Mouse (Mus musculus) MEL (cell line): ENCODE results near the gene Prss44.
"Not testable (repeated sequence)": the region's sequence is repeated elsewhere in the genome, so short reads cannot be mapped to it uniquely, and the experiment has no call there.

Source experiments
- CTCF ChIP-seq, 3 experiments: IDR thresholded peaks in 2 of 3; conservative IDR thresholded peaks in 1 of 3; 2 replicates each; pipeline ENCODE4 v1.5.1; 2011 to 2012; ENCODE audit warnings: low read length in 3 of 3, low read depth in 2 of 3, mild to moderate bottlenecking in 2 of 3, improper control_type of control experiment in 1 of 3, inconsistent platforms in 1 of 3, mixed read lengths in 1 of 3, moderate library complexity in 1 of 3; ENCODE audit not compliant: control insufficient read depth in 1 of 3, insufficient read depth in 1 of 3, poor library complexity in 1 of 3, severe bottlenecking in 1 of 3
- ELF1 ChIP-seq: IDR thresholded peaks from 2 replicates; pipeline ENCODE4 v1.6.1; 2014; ENCODE audit warnings: low read depth, mild to moderate bottlenecking, inconsistent platforms, low read length, improper control_type of control experiment, moderate library complexity
- ETS1 ChIP-seq: IDR thresholded peaks from 2 replicates; pipeline ENCODE4 v1.6.1; 2012; ENCODE audit warnings: low read depth, mild to moderate bottlenecking, inconsistent platforms, low read length, improper control_type of control experiment, moderate library complexity
- GATA1 ChIP-seq: IDR thresholded peaks from 2 replicates; pipeline ENCODE4 v1.6.1; 2011; ENCODE audit warnings: low read depth, low read length, improper control_type of control experiment
- HCFC1 ChIP-seq: IDR thresholded peaks from 2 replicates; pipeline ENCODE4 v1.6.1; 2012; ENCODE audit warnings: low read depth, mild to moderate bottlenecking, inconsistent platforms, low read length, improper control_type of control experiment, moderate library complexity
- MAFK ChIP-seq: IDR thresholded peaks from 2 replicates; pipeline ENCODE4 v1.6.1; 2011; ENCODE audit warnings: low read depth, mild to moderate bottlenecking, low read length, improper control_type of control experiment, borderline replicate concordance
- MAX ChIP-seq: IDR thresholded peaks from 2 replicates; pipeline ENCODE4 v1.6.1; 2011; ENCODE audit warnings: low read length, improper control_type of control experiment
- MYC ChIP-seq: IDR thresholded peaks from 2 replicates; pipeline ENCODE4 v1.6.1; 2011; ENCODE audit warnings: low read depth, mild to moderate bottlenecking, low read length, improper control_type of control experiment, moderate library complexity
- POLR2A ChIP-seq, 2 experiments: IDR thresholded peaks; 2 replicates each; pipeline ENCODE4 v1.6.1; 2011 to 2012; ENCODE audit warnings: low read length in 2 of 2, mild to moderate bottlenecking in 2 of 2, control low read depth in 1 of 2, improper control_type of control experiment in 1 of 2, low read depth in 1 of 2, moderate library complexity in 1 of 2; ENCODE audit not compliant: control insufficient read depth in 1 of 2, insufficient read depth in 1 of 2, poor library complexity in 1 of 2
- POLR2AphosphoS2 ChIP-seq: IDR thresholded peaks from 2 replicates; pipeline ENCODE4 v1.6.1; 2011; ENCODE audit warnings: low read length, improper control_type of control experiment
- TBP ChIP-seq: IDR thresholded peaks from 2 replicates; pipeline ENCODE4 v1.8.0; 2011; ENCODE audit warnings: low read depth, low read length, improper control_type of control experiment
- ZC3H11A ChIP-seq: IDR thresholded peaks from 2 replicates; pipeline ENCODE4 v1.6.1; 2012; ENCODE audit warnings: low read depth, mild to moderate bottlenecking, inconsistent platforms, low read length, improper control_type of control experiment

DNA sequence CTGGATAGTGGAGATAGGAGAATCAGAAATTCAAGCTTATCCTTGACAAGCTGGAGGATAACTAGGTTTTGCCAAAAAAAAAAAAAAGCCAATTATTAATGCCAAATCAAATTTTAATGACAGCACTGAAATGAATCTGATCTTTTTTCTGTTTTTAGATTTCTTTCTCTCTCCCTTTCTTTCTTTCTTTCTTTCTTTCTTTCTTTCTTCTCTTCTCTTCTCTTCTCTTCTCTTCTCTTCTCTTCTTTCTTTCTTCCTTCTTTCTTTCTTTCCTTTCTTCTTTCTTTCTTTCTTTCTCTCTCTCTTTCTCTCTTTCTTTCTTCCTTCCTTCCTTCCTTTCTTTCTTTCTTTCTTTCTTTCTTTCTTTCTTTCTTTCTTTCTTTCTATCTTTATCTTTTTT lies 6.8 kb downstream of the Prss44 start:
- TF ChIP-seq POLR2A (IDR thresholded peaks at IDR 0.05; ENCODE audit: control insufficient read depth in 1 of 2, insufficient read depth in 1 of 2, low read depth in 1 of 2, low read length in 2 of 2, poor library complexity in 1 of 2); CTCF (IDR thresholded peaks at IDR 0.05 in 2 of 3, conservative IDR thresholded peaks at IDR 0.05 in 1 of 3; ENCODE audit: control insufficient read depth in 1 of 3, insufficient read depth in 1 of 3, low read depth in 2 of 3, low read length in 3 of 3, poor library complexity in 1 of 3, severe bottlenecking in 1 of 3); HCFC1; MAX; MAFK; ETS1; TBP; ZC3H11A; GATA1; ELF1; MYC; POLR2AphosphoS2: not testable (repeated sequence)
